Mouse (Mus musculus): ENCODE measurements around the gene Banp.

- no peak for TF ChIP-seq EP300 (IDR thresholded peaks at IDR 0.05; ENCODE audit: low read depth)
- TF ChIP-seq CTCF (IDR thresholded peaks at IDR 0.05; ENCODE audit: low read depth), result no peak
Measured at GRCm38 (mm10) chr8:121922101-121922500, 27.4 kb upstream of the Banp start.

Data from heart, postnatal 0 days (tissue).